Mouse (Mus musculus): ENCODE results near the gene Guf1. TPM values are rescaled to one million over a fixed set of nuclear protein-coding genes. Genes with fewer than 3 reads are reported as not detected.

Gene Guf1
- polyA plus RNA-seq, 1 experiment from 2014 or later = 59.2 TPM

DNA sequence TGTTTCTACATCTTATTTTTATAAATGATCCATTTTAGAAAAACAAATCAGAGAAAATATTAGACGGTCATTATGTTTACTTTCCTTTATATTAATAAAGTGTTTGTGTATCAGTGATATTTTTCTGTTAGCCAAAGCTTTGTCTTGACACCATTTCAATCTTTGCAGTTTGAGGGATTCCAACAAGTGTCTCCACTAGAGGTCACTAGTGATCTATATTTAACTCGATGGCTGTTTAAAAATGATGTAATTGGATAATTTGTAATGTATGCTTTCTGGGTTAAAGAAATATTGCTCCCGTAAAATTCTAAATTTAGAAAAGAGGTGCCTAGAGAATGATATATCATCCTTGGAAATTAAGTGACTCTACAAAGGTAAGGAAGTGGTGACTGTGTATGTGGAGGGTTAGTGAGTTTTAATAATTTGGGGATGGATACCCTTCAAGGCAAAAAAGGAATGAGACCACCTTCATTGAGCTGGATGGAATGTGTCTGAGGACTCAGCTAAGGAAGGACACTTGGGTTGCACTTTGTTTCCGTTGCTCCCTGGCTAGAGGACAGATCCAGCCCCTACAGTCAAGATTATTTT is 56.6 kb downstream of the Guf1 start:
- no peak overlapping the region for H3K4me2 ChIP-seq (replicated peaks)
- H3K4me3 ChIP-seq = no peak overlapping the region
- no peak overlapping the region for H3K9ac ChIP-seq
- no peaks in the 10 kb centered on the region for H3K36me3 ChIP-seq
- no peaks in the 10 kb centered on the region for H3K9me3 ChIP-seq
- WGBS = 28% methylated on average over 4 of the region's 4 CpGs
- no peak overlapping the region for H3K27ac ChIP-seq
- ATAC-seq (ENCODE audit: low FRiP score, low read depth) = no peak
- H3K27me3 ChIP-seq (replicated peaks) = no peaks in the 10 kb centered on the region
- H3K4me1 ChIP-seq = no peaks in the 10 kb centered on the region

DNA sequence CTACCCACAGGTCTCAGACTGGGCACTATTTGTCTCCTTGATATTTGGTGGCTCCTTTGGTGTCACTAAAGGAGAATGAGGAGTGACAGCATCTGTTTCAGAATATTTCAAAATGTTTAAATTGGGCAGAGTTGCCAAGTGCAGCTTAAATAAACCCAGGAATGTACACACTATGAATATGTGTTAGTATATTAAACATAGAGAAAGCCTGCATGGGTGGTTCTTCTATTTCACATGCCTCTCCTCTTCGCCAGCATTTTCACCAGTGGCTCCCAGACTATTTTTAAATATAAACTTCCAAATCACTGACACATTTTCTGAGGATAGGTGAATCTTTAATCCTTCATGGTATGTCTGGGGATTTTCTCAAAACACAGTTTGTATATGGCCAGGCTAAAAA is 64.2 kb downstream of the Guf1 start:
- 82% methylated on average over 1 of the region's 1 CpGs for WGBS
- Histone ChIP-seq H3K4me3 (no peak overlapping the region), H3K36me3 (no peaks in the 10 kb centered on the region), H3K4me1 (no peaks in the 10 kb centered on the region), H3K4me2 (replicated peaks) (no peak overlapping the region), H3K27me3 (replicated peaks) (no peaks in the 10 kb centered on the region), H3K27ac (no peak overlapping the region), H3K9ac (no peak overlapping the region), H3K9me3 (no peaks in the 10 kb centered on the region)
- ATAC-seq (ENCODE audit: low FRiP score, low read depth) = no peak

Other genes starting within 250 kb of the Guf1 start
- gene Kctd8, start 215.2 kb upstream of the Guf1 start, polyA plus RNA-seq (2016; fragmentation: Nextera tagmentation; extraction: Ambion mirVana) = 8.1 and 9.6 TPM in 2 replicates
- gene Yipf7, start 14.3 kb upstream of the Guf1 start, polyA plus RNA-seq (2016; fragmentation: Nextera tagmentation; extraction: Ambion mirVana) = 0.15 and 0.19 TPM in 2 replicates
- 26.9 and 29.9 TPM in 2 replicates for gene Gnpda2, start 35.4 kb downstream of the Guf1 start, polyA plus RNA-seq (2016; fragmentation: Nextera tagmentation; extraction: Ambion mirVana)